Mouse (Mus musculus) naive thymus-derived CD4-positive, alpha-beta T cell, adult 2 months (primary cell): ENCODE measurements around the gene Defb26.

Experiments used
- DNase-seq: peaks from one replicate; pipeline ENCODE4 v3.0.0-alpha.2; 2011; ENCODE audit warnings: low read depth

Defb26 gene

DNA sequence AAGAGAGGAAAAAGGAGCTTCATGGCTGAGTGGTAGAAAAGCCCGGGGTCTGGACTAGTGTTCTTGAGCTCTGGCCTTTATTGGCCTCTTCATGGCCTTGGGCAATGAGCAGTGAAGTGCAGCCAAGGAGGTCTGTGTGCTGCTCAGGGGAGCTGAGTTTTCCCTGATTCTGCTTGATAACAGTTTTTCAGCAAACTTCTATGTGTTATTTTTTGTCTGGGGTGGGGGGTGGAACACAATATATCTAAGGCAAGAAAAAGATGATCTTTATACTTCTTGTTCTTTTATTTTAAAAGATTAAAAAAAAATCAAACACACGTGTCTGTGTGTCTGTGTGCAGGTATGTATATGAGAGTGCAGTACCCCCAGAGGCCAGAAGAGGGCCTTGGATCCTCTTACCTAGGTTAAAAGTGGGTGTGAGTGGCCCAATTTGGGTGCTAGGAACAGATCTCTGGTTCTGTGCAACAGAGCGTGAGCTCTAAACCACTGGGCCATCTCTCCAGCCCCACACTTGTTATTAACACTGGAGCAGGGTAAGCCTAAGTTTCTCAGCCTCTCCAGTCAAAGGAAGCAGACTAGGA lies 46.8 kb downstream of the Defb26 start, which contains the start of gene Defb23:
Gene Defb23, minus strand, starts transcription at position 51 of the 581 bp plus-strand sequence.
- DNase-seq = no peak

DNA sequence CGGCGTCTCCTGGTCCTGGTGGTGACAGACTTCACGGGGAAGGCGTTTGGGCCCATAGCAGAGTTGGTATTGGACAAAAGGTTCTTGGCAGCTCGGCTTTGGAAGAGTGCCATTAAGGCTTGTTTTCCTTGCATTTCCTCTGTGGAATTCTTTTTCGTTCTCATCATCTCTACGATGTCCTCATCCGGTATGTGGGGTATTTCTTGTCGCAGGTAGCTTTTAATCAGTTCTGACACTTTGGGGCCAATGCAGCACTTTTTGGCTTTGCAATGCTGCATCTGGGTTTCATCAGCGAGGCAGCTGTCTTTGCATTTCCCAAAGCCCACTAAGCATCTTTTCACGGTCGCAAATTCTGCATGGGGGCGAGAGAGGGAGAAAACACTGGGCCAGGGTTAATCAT lies 52.3 kb downstream of the Defb26 start:
- no peak for DNase-seq
